Mouse (Mus musculus) limb, embryonic 14.5 days (tissue): Measurements from ENCODE around the gene Mpdz. TPM values are rescaled to one million over a fixed set of nuclear protein-coding genes. Genes with fewer than 3 reads are reported as not detected.

Source experiments
- ATAC-seq: fragments of 200-750 bp; cut with Nextera tagmentation; 2 replicates; pipeline ENCODE4 v1.8.0; 2017; ENCODE audit warnings: low read depth, moderate number of reproducible peaks, moderate TSS enrichment; ENCODE audit not compliant: low FRiP score
- DNase-seq: peaks from one replicate; pipeline ENCODE4 v3.0.0-alpha.2; 2015; ENCODE audit warnings: low spot score
- H3K27ac ChIP-seq: fragments of 300-500 bp; sonication (generic); replicated peaks from 2 replicates; pipeline ENCODE4 v1.5.1; 2014; ENCODE audit warnings: low read depth, mild to moderate bottlenecking, low read length, moderate library complexity, mixed read lengths
- H3K27me3 ChIP-seq: fragments of 300-500 bp; sonication (generic); 2 replicates; pipeline ENCODE4 v1.6.1; 2014; ENCODE audit warnings: low read length, mixed read lengths; ENCODE audit not compliant: control insufficient read depth, insufficient read depth
- H3K36me3 ChIP-seq: fragments of 300-500 bp; sonication (generic); 2 replicates; pipeline ENCODE4 v1.6.1; 2014; ENCODE audit warnings: mild to moderate bottlenecking, low read length, moderate library complexity, mixed read lengths; ENCODE audit not compliant: control insufficient read depth, insufficient read depth
- H3K4me1 ChIP-seq: fragments of 300-500 bp; sonication (generic); 2 replicates; pipeline ENCODE4 v1.6.1; 2014; ENCODE audit warnings: antibody characterized with exemption, low read length, mixed read lengths; ENCODE audit not compliant: control insufficient read depth, insufficient read depth
- H3K4me2 ChIP-seq: fragments of 300-500 bp; sonication (generic); replicated peaks from 2 replicates; pipeline ENCODE4 v1.6.1; 2014; ENCODE audit warnings: low read depth, mild to moderate bottlenecking, low read length, moderate library complexity; ENCODE audit not compliant: severe bottlenecking
- H3K4me3 ChIP-seq: fragments of 300-500 bp; sonication (generic); replicated peaks from 2 replicates; pipeline ENCODE4 v1.5.1; 2014; ENCODE audit warnings: low read length
- H3K9ac ChIP-seq: fragments of 300-500 bp; sonication (generic); 2 replicates; pipeline ENCODE4 v1.6.1; 2014; ENCODE audit warnings: mild to moderate bottlenecking, low read depth, low read length, moderate library complexity; ENCODE audit not compliant: severe bottlenecking
- H3K9me3 ChIP-seq: fragments of 300-500 bp; sonication (generic); 2 replicates; pipeline ENCODE4 v1.6.1; 2016; ENCODE audit warnings: low read length; ENCODE audit not compliant: control insufficient read depth
- POLR2A ChIP-seq: fragments of 200-500 bp; IDR thresholded peaks from 2 replicates; pipeline ENCODE4 v1.8.0; 2012; ENCODE audit warnings: inconsistent platforms, mild to moderate bottlenecking, moderate library complexity, borderline replicate concordance; ENCODE audit not compliant: insufficient read depth, insufficient read length; ENCODE audit errors: extremely low read depth
- WGBS: fragments of 180-500 bp; shearing (Covaris S2); extraction: QIAGEN DNeasy Blood & Tissue Kit; methylation state at CpG from one replicate; pipeline ENCODE4 v1.1.7; 2014; 5-methylcytosine and 5-hydroxymethylcytosine counted together
- polyA plus RNA-seq, 2 experiments: library from polyadenylated mRNA; depleted of rRNA in 1 of 2; stranded (reverse) in 1 of 2; unstranded in 1 of 2; fragments of >200 nt; fragmentation: Nextera tagmentation in 1 of 2; extraction: Ambion mirVana in 1 of 2; gene quantifications; 2 replicates each; pipeline versions ENCODE4 v1.2.1 to v1.2.3; 2012 to 2014

Gene Mpdz
- polyA plus RNA-seq, 2 experiments = 44.0 to 65.2 TPM

GRCm38 (mm10) chr4:81392869-81393268, 49.7 kb downstream of the Mpdz start:
- Histone ChIP-seq H3K4me3 (no peak overlapping the region), H3K27ac (no peak overlapping the region), H3K4me2 (no peak overlapping the region), H3K9me3 (no peaks in the 10 kb centered on the region), H3K27me3 (no peaks in the 10 kb centered on the region), H3K36me3 (peaks cover 9% of the 10 kb centered on the region; the same call in 1 of the 2 replicates), H3K4me1 (peaks cover 5% of the 10 kb centered on the region; the same call in 1 of the 2 replicates), H3K9ac (no peak overlapping the region)
- WGBS = 92% methylated on average over 3 of the region's 3 CpGs
- ATAC-seq = no peak
- no peak for DNase-seq
- no peak for TF ChIP-seq POLR2A

GRCm38 (mm10) chr4:81389263-81389662, 53.4 kb downstream of the Mpdz start:
- Histone ChIP-seq H3K4me2 (no peak overlapping the region), H3K4me3 (no peak overlapping the region), H3K36me3 (peaks cover 10% of the 10 kb centered on the region), H3K27ac (no peak overlapping the region), H3K27me3 (no peaks in the 10 kb centered on the region), H3K9ac (no peak overlapping the region), H3K4me1 (peaks cover 5% of the 10 kb centered on the region; the same call in 1 of the 2 replicates), H3K9me3 (no peaks in the 10 kb centered on the region)
- no peak for DNase-seq
- no peak for ATAC-seq
- no peak for TF ChIP-seq POLR2A

- no peak overlapping the region for H3K4me2 ChIP-seq
- H3K9ac ChIP-seq = no peak overlapping the region
- DNase-seq (no peak), ATAC-seq (no peak)
- no peaks in the 10 kb centered on the region for H3K27me3 ChIP-seq
- TF ChIP-seq POLR2A = no peak
- 79% methylated on average over 2 of the region's 2 CpGs for WGBS
- H3K9me3 ChIP-seq = no peaks in the 10 kb centered on the region
- peaks cover 25% of the 10 kb centered on the region for H3K36me3 ChIP-seq
- H3K27ac ChIP-seq = no peak overlapping the region
- H3K4me1 ChIP-seq = peaks cover 5% of the 10 kb centered on the region; the same call in 1 of the 2 replicates
- no peak overlapping the region for H3K4me3 ChIP-seq
Observed at GRCm38 (mm10) chr4:81387644-81388043, 55.0 kb downstream of the Mpdz start.

GRCm38 (mm10) chr4:81372355-81372754, 70.3 kb downstream of the Mpdz start:
- DNase-seq (no peak), ATAC-seq (no peak)
- H3K9ac ChIP-seq = no peak overlapping the region
- H3K27ac ChIP-seq = no peak overlapping the region
- H3K9me3 ChIP-seq = no peaks in the 10 kb centered on the region
- no peak overlapping the region for H3K4me3 ChIP-seq
- 98% methylated on average over 4 of the region's 4 CpGs for WGBS
- no peak for TF ChIP-seq POLR2A
- no peak overlapping the region for H3K4me2 ChIP-seq
- H3K4me1 ChIP-seq = no peaks in the 10 kb centered on the region
- H3K27me3 ChIP-seq = no peaks in the 10 kb centered on the region
- peaks cover 49% of the 10 kb centered on the region for H3K36me3 ChIP-seq

GRCm38 (mm10) chr4:81351368-81351767, 91.2 kb downstream of the Mpdz start:
- DNase-seq = no peak
- no peak overlapping the region for H3K9ac ChIP-seq
- no peak for TF ChIP-seq POLR2A
- H3K4me3 ChIP-seq = no peak overlapping the region
- no peaks in the 10 kb centered on the region for H3K9me3 ChIP-seq
- no peaks in the 10 kb centered on the region for H3K4me1 ChIP-seq
- no peaks in the 10 kb centered on the region for H3K27me3 ChIP-seq
- no peak overlapping the region for H3K4me2 ChIP-seq
- 92% methylated on average over 3 of the region's 3 CpGs for whole genome bisulfite sequencing
- ATAC-seq = no peak
- H3K36me3 ChIP-seq = peaks cover 38% of the 10 kb centered on the region
- H3K27ac ChIP-seq = no peak overlapping the region

- no peak for TF ChIP-seq POLR2A
- no peak for ATAC-seq
- Histone ChIP-seq H3K9ac (no peak overlapping the region), H3K36me3 (peaks cover 32% of the 10 kb centered on the region), H3K9me3 (no peaks in the 10 kb centered on the region), H3K4me3 (no peak overlapping the region), H3K4me2 (no peak overlapping the region), H3K27ac (no peak overlapping the region), H3K27me3 (no peaks in the 10 kb centered on the region), H3K4me1 (no peaks in the 10 kb centered on the region)
- WGBS = 86% methylated on average over 7 of the region's 7 CpGs
- DNase-seq = no peak
Observed at GRCm38 (mm10) chr4:81348646-81349045, 94.0 kb downstream of the Mpdz start.
